Mouse (Mus musculus): ENCODE results near the gene Acot13. TPM values are rescaled to one million over a fixed set of nuclear protein-coding genes. Genes with fewer than 3 reads are reported as not detected.

Acot13 gene
- 20.1 TPM for total RNA-seq (2023)

GRCm38 (mm10) chr13:24831353-24832130 is at the start of gene Acot13, which contains the start of gene Tdp2:
Gene Acot13, minus strand, starts transcription at chr13:24831540.
Gene Tdp2, plus strand, starts transcription at chr13:24831679.

GRCm38 (mm10) chr13:24844983-24845955 is 13.9 kb upstream of the Acot13 start, which contains the start of gene D130043K22Rik:
Gene D130043K22Rik, plus strand, starts transcription at chr13:24845135.

GRCm38 (mm10) chr13:24801308-24801921 is 29.9 kb downstream of the Acot13 start, which contains the start of gene BC005537:
Gene BC005537, plus strand, starts transcription at chr13:24801657.

Other genes with a start within 250 kb of the Acot13 start
- 671 TPM for gene Ripor2, start 249.4 kb downstream of the Acot13 start, total RNA-seq (2023)
- 1.9 TPM for gene Armh2, start 90.3 kb downstream of the Acot13 start, total RNA-seq (2023)
- 6.5 TPM for gene Gmnn, start 69.6 kb downstream of the Acot13 start, total RNA-seq (2023)
- gene BC005537, start 29.9 kb downstream of the Acot13 start, total RNA-seq (2023): 145 TPM
- 84.0 TPM for gene Tdp2, start 139 bp upstream of the Acot13 start, total RNA-seq (2023)
- gene D130043K22Rik, start 13.6 kb upstream of the Acot13 start, total RNA-seq (2023): not detected
- 1.2 TPM for gene Aldh5a1, start 106.1 kb upstream of the Acot13 start, total RNA-seq (2023)
- not detected for gene Gpld1, start 111.6 kb upstream of the Acot13 start, total RNA-seq (2023)
- gene Mrs2, start 188.8 kb upstream of the Acot13 start, total RNA-seq (2023): 40.9 TPM
- gene Dcdc2a, start 224.5 kb upstream of the Acot13 start, total RNA-seq (2023): not detected

Data from CD8-positive naive resting alpha-beta T cell, adult 57 days (primary cell).